Mouse (Mus musculus) layer of hippocampus, adult 11-12 months (tissue): Measurements from ENCODE around the gene Msmb.
"Not testable (repeated sequence)": the region's sequence is repeated elsewhere in the genome, so short reads cannot be mapped to it uniquely, and the experiment has no call there.

ENCODE experiments used
- DNase-seq: peaks from one replicate; pipeline ENCODE4 v3.0.0; 2022; ENCODE audit warnings: low spot score

Msmb gene

GRCm38 (mm10) chr14:32141723-32142122 is at the start of gene Msmb:
TSS of gene Msmb (plus strand) at chr14:32142023.
- DNase-seq, result no peak

GRCm38 (mm10) chr14:32093018-32093417 is 48.8 kb upstream of the Msmb start:
- no peak for DNase-seq

- DNase-seq, result no peak
These were observed 48.2 kb upstream of the Msmb start for GRCm38 (mm10) chr14:32093500-32094117.

- DNase-seq, result no peak
These were observed 46.2 kb upstream of the Msmb start for GRCm38 (mm10) chr14:32095646-32096045.

GRCm38 (mm10) chr14:32096740-32097139 is 45.1 kb upstream of the Msmb start:
- DNase-seq, result no peak

- no peak for DNase-seq
These were observed 44.1 kb upstream of the Msmb start for GRCm38 (mm10) chr14:32097691-32098090.

GRCm38 (mm10) chr14:32098951-32099350 is 42.9 kb upstream of the Msmb start:
- DNase-seq, result no peak

- peak; percentile 37 for DNase-seq
These were observed 38.3 kb upstream of the Msmb start for GRCm38 (mm10) chr14:32103556-32103955.

- DNase-seq, result no peak
These were observed 36.2 kb upstream of the Msmb start for GRCm38 (mm10) chr14:32105663-32106062.

GRCm38 (mm10) chr14:32106911-32107310 is 34.9 kb upstream of the Msmb start:
- DNase-seq, result no peak

- not testable (repeated sequence) for DNase-seq
These were observed 29.7 kb upstream of the Msmb start for GRCm38 (mm10) chr14:32112124-32112523.

GRCm38 (mm10) chr14:32120940-32121919 is 20.6 kb upstream of the Msmb start:
- DNase-seq, result no peak

GRCm38 (mm10) chr14:32121920-32122315 is 19.9 kb upstream of the Msmb start:
- DNase-seq, result no peak

- DNase-seq, result no peak
These were observed 17.6 kb upstream of the Msmb start for GRCm38 (mm10) chr14:32124261-32124660.

GRCm38 (mm10) chr14:32125256-32125655 is 16.6 kb upstream of the Msmb start:
- not testable (repeated sequence) for DNase-seq

- DNase-seq, result no peak
These were observed 13.4 kb upstream of the Msmb start for GRCm38 (mm10) chr14:32128409-32128808.

GRCm38 (mm10) chr14:32131836-32132235 is 10.0 kb upstream of the Msmb start:
- DNase-seq, result no peak

GRCm38 (mm10) chr14:32134293-32134692 is 7.5 kb upstream of the Msmb start:
- no peak for DNase-seq

GRCm38 (mm10) chr14:32136467-32136866 is 5.4 kb upstream of the Msmb start:
- not testable (repeated sequence) for DNase-seq

- no peak for DNase-seq
These were observed 1.4 kb upstream of the Msmb start for GRCm38 (mm10) chr14:32140359-32140965.

GRCm38 (mm10) chr14:32144734-32145133 is 2.9 kb downstream of the Msmb start:
- DNase-seq, result no peak

GRCm38 (mm10) chr14:32145401-32145800 is 3.6 kb downstream of the Msmb start:
- DNase-seq, result no peak
